Mouse (Mus musculus) retina, embryonic 14.5 days (tissue): Measurements from ENCODE around the gene Tpm3.

Experiments
- DNase-seq: peaks from one replicate; pipeline ENCODE4 v3.0.0-alpha.2; 2015; ENCODE audit warnings: low spot score

Gene Tpm3

DNA sequence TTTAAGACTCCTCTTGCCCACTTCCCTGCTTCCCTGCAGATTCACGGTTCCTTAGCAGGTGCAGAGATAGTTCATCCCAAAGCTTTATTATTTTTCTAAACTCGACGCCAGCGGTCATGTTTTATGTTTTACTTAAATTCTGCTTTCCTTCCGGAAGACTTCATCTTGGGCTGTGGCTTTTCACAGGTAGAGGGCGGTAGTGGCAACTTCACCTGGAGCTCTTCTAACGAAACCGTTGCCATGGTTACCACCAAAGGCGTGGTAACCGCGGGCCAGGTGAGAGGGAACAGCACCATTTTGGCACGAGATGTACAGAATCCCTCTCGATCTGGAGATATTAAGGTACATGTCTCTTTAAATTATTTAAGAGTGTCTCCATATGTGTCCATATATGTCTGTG is 64.2 kb downstream of the Tpm3 start:
- DNase-seq = peak; percentile 2

DNA sequence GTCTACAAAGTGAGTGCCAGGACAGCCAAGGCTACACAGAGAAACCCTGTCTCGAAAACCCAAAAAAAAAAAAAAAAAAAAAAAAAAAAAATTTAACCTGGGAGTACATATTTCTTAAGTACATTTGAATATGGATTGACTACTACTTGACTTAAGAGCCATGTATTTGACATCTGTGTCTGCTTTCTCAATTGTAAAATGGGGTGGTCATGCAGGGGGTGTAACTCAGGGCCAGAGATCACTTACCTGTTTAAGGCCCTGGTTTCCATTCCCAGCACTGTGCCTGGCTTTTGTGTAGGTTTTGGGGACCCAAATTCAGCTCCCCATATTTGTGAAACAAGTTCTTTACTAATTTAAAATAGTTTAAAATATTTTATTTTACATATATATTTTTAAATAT is 65.2 kb downstream of the Tpm3 start:
- DNase-seq = no peak

DNA sequence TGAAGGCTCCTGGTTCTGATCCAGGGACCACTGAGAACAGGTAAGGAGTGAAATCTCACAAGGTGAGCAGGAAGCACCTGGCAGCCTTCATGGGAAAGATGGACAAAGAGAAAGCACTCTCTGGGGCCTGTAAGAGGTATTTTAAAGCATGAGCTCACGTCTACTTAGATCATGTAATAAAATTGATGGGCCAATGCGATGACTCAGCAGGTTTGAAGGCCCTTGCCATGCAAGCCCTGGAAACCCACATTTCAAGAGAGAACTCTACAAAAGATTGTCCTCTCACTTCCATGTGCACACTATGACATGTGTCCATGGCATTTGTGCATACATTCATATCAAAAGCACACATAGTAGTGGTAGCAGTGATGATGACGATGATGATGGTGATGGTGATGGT is 67.5 kb downstream of the Tpm3 start:
- no peak for DNase-seq

DNA sequence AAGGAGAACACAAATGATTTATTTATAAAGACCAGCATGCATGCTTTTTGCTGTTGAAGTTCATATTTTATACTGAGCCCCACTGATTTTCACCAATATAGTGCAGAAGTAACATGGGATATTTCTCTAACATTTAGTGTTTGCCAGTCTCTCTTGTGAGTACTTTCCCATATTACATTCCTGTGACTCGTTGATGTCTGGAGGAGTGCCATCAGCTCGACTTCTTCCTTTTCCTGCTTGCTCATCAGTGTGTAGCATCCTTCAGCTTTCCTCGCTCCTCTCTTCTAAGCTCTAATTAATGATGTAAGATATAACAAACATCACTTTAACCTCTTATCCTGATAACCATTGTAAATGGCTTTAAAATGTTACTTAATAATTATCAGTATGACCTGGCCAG is 73.0 kb downstream of the Tpm3 start:
- no peak for DNase-seq

DNA sequence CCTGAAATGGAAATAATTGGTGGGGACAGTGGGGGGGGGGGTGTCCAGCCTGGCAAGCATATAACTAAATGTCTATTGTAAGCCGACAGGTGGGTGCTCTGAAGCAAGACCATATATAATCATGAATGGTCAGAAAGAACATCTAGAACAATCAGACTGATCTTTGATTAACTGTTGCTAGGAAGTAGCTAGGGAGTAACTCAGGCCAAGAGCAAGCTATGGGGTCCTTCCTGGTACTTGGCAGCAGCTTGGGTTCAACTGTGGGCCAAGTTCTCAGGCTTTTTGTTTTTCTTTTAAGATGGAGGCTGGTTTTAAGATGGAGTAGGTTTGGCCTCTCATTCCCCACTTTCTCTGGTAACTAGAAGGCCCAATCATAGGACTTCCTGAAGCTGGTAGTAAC is 74.2 kb downstream of the Tpm3 start:
- DNase-seq = no peak
